Mouse (Mus musculus): Measurements from ENCODE around the gene 1810062G17Rik. TPM values are rescaled to one million over a fixed set of nuclear protein-coding genes. Genes with fewer than 3 reads are reported as not detected.
A peak's percentile ranks its signal among the peaks of the same experiment; 100 is the strongest.

1810062G17Rik gene
- total and polyA plus RNA-seq, 2 experiments from 2014 or later, result 0.91 TPM; not detected in 1

DNA sequence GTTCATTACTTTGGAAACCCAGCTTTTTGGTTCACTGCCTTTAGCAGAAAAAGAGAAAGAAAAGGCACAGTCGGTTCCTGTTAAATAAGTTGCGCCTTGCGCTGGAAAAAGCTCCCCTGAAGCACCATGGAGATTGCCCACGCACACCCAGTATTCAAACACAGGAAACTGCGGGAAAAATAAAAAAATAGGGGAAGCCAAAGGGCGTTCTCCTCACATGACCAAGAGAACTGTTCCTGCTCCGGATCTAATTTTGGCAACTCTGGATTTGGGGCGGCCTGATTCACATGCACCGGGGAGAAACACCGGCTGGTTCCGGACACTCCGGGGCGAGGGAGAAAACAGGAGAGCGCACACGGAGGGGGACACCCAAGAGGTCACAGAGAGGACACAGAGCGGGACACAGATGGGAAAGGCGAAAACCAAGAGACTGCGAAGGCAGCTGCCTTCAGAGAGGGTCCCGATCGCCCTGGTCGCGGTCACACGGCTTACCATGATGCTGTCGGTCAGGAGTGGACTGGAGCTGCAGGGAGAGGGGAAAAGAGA lies 726 bp upstream of the 1810062G17Rik start:
- H3K27me3 ChIP-seq (ENCODE audit: insufficient read depth, low read length), result no peaks in the 10 kb centered on the region
- DNase-seq (ENCODE audit: low spot score) (peak; percentile 23), ATAC-seq (no peak; the same call in 1 of the 2 replicates)
- TF ChIP-seq CTCF (IDR thresholded peaks at IDR 0.05; ENCODE audit: low read depth), result no peak
- WGBS, result 1% methylated on average over 24 of the region's 24 CpGs
- H3K9me3 ChIP-seq (ENCODE audit: low read length), result no peaks in the 10 kb centered on the region
- no peaks in the 10 kb centered on the region for H3K36me3 ChIP-seq (ENCODE audit: insufficient read depth, low read length)
- H3K27ac ChIP-seq, result peak overlapping the region; percentile 64; the same call in 1 of the 2 replicates
- peaks cover 5% of the 10 kb centered on the region; the same call in 1 of the 2 replicates for H3K4me1 ChIP-seq (ENCODE audit: insufficient read depth, low read length)
- peak overlapping the region; percentile 98 for H3K4me2 ChIP-seq (ENCODE audit: low read depth, low read length)
- H3K4me3 ChIP-seq (ENCODE audit: low read length), result peak overlapping the region; percentile 62
- H3K9ac ChIP-seq (replicated peaks; ENCODE audit: low read length), result peak overlapping the region; percentile 59

DNA sequence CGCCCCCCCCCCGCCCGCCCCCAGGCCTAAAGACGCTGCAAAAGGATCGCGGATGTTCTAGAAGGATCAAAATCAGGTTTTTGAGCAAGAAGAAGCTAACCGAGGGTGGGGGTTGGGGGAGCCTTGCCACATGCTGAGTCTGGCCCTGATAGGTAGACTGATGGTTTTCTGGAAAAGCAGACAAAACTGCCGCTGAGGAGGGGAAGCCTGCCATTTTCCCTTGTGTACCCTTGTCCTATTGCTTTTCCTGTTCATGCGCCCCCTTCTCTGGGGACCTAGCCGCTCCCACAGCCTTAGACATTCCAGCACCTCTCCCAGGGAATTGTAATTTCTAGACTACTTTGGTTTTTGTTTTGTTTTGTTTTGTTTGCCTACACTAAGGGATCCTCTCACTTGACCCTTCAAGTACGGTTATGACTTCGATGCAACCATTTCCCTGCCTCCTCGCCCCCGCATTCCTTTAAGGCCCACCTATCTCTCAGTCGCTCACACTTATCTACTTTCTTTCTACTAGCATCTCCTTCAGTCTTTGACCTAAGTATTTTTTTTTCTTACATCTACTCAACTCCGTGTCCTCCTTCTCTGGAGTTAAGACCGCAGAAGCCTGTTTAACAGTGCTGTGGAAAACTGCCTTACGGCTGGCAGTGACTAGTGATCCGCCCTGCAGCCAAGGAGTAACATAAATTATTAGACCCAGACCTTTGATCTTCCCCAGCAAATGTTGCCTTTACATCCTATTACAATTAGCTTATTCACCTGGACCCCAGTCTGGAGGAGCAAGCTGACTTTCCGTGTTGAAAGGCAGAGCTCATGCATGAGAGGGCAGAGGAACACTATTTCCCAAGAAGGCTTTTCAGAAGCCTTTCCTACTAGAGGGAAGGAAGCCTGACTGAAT lies 771 bp downstream of the 1810062G17Rik start:
- Histone ChIP-seq H3K4me1 (ENCODE audit: insufficient read depth, low read length) (peaks cover 5% of the 10 kb centered on the region; the same call in 1 of the 2 replicates), H3K4me3 (ENCODE audit: low read length) (peak overlapping the region; percentile 62), H3K9me3 (ENCODE audit: low read length) (no peaks in the 10 kb centered on the region), H3K9ac (replicated peaks; ENCODE audit: low read length) (peak overlapping the region; percentile 59), H3K27ac (peak overlapping the region; percentile 51), H3K27me3 (ENCODE audit: insufficient read depth, low read length) (no peaks in the 10 kb centered on the region), H3K4me2 (ENCODE audit: low read depth, low read length) (peak overlapping the region; percentile 98), H3K36me3 (ENCODE audit: insufficient read depth, low read length) (no peaks in the 10 kb centered on the region)
- DNase-seq (ENCODE audit: low spot score), result no peak
- no peak for TF ChIP-seq CTCF (IDR thresholded peaks at IDR 0.05; ENCODE audit: low read depth)
- ATAC-seq, result no peak
- 38% methylated on average over 20 of the region's 20 CpGs for WGBS

DNA sequence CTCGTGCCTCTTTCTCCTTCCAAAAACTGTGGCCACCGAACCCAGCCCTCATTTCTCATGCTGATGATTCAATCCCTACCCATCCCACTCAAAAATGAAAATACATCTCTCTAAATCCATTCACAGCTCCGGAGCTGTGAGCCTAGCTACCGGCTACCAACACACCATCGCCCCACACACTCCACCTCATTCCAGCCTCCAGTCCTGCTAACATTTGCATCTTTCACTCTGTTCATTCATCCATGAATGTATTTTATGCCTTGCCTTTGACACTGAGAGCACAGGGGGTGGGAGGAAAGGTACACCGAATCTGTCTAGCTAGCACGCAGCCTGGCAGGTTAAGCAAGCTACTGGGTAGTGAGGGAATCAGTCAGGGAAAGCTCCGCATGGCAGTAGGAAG lies 3.0 kb downstream of the 1810062G17Rik start:
- H3K36me3 ChIP-seq (ENCODE audit: insufficient read depth, low read length), result no peaks in the 10 kb centered on the region
- no peak for TF ChIP-seq CTCF (IDR thresholded peaks at IDR 0.05; ENCODE audit: low read depth)
- no peaks in the 10 kb centered on the region for H3K9me3 ChIP-seq (ENCODE audit: low read length)
- no peak overlapping the region for H3K27ac ChIP-seq
- H3K27me3 ChIP-seq (ENCODE audit: insufficient read depth, low read length), result no peaks in the 10 kb centered on the region
- DNase-seq (ENCODE audit: low spot score), result no peak
- no peak overlapping the region for H3K4me3 ChIP-seq (ENCODE audit: low read length)
- peaks cover 11% of the 10 kb centered on the region for H3K4me1 ChIP-seq (ENCODE audit: insufficient read depth, low read length)
- WGBS, result 66% methylated on average over 8 of the region's 8 CpGs
- H3K9ac ChIP-seq (replicated peaks; ENCODE audit: low read length), result no peak overlapping the region
- H3K4me2 ChIP-seq (ENCODE audit: low read depth, low read length), result no peak overlapping the region
- ATAC-seq, result no peak

DNA sequence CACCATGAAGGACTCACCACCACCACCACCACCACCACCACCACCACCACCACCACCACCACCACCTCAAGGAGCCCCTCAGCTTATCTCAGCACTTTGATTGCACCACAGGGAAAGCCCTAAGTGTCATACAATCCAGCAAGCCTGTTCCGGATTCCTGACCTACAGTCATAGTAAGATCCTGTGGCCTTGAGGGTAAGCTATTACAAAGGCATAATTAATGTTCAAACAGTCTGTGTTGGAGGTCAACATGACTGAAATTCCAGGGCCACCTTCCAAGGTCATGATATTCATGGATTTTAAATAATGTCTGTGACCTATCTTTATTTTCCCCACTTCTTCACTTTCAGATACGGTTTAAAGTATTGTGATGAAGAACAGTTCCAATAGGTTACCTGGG lies 4.7 kb downstream of the 1810062G17Rik start:
- Histone ChIP-seq H3K27ac (no peak overlapping the region), H3K9me3 (ENCODE audit: low read length) (no peaks in the 10 kb centered on the region), H3K4me1 (ENCODE audit: insufficient read depth, low read length) (peaks cover 11% of the 10 kb centered on the region), H3K27me3 (ENCODE audit: insufficient read depth, low read length) (no peaks in the 10 kb centered on the region), H3K9ac (replicated peaks; ENCODE audit: low read length) (no peak overlapping the region), H3K36me3 (ENCODE audit: insufficient read depth, low read length) (no peaks in the 10 kb centered on the region), H3K4me2 (ENCODE audit: low read depth, low read length) (no peak overlapping the region), H3K4me3 (ENCODE audit: low read length) (no peak overlapping the region)
- TF ChIP-seq CTCF (IDR thresholded peaks at IDR 0.05; ENCODE audit: low read depth), result no peak
- ATAC-seq (no peak), DNase-seq (ENCODE audit: low spot score) (no peak)
- WGBS, result 63% methylated on average over 2 of the region's 2 CpGs

DNA sequence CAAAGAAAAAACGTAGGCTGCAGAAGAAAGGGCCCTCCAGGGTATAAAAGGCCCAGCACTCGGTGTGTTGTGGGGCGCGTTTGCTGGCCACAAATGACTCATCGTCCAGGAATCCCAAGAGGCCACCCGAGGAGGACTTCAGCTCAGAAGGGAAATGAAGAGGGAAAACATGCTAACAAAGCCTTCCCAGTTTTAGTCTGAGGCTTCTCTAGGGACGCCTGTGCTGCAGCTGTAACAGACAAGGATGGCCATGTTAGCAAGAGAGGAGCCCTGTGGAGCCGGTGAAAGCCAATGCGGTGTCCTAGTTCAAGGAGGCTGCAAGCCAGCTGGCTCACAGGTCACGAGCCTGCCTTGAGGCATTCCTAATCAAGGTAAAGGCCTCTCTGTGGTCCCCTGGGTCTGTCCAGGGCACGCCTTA lies 6.0 kb downstream of the 1810062G17Rik start:
- Histone ChIP-seq H3K9me3 (ENCODE audit: low read length) (no peaks in the 10 kb centered on the region), H3K27ac (peak overlapping the region; percentile 63), H3K4me1 (ENCODE audit: insufficient read depth, low read length) (peaks cover 6% of the 10 kb centered on the region; the same call in 1 of the 2 replicates), H3K36me3 (ENCODE audit: insufficient read depth, low read length) (no peaks in the 10 kb centered on the region), H3K4me3 (ENCODE audit: low read length) (no peak overlapping the region), H3K27me3 (ENCODE audit: insufficient read depth, low read length) (no peaks in the 10 kb centered on the region), H3K4me2 (ENCODE audit: low read depth, low read length) (peak overlapping the region; percentile 31; the same call in 1 of the 2 replicates), H3K9ac (replicated peaks; ENCODE audit: low read length) (no peak overlapping the region)
- ATAC-seq, result peak; percentile 85
- no peak for TF ChIP-seq CTCF (IDR thresholded peaks at IDR 0.05; ENCODE audit: low read depth)
- WGBS, result 8% methylated on average over 11 of the region's 11 CpGs
- peak; percentile 65 for DNase-seq (ENCODE audit: low spot score)

DNA sequence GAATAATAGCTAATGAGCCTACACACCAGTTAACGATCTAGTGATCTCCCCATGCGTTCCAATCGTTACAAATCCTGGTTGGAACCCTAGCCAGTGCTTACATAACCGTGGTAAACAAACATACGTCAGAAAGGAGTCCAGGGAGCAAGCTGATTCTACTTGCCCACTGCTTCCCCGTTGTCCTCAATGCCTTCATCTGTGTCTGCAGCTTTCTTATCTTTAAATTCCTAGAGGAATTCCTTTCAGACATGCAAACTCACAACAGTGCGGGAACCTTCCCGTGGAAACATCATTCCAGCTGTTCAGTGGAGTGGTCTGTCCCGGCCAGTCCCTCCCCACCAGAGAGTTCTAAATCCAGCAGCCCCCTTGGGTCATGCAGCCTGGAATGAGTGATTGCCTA lies 7.2 kb downstream of the 1810062G17Rik start:
- no peak for TF ChIP-seq CTCF (IDR thresholded peaks at IDR 0.05; ENCODE audit: low read depth)
- Histone ChIP-seq H3K4me1 (ENCODE audit: insufficient read depth, low read length) (peaks cover 6% of the 10 kb centered on the region; the same call in 1 of the 2 replicates), H3K27me3 (ENCODE audit: insufficient read depth, low read length) (no peaks in the 10 kb centered on the region), H3K36me3 (ENCODE audit: insufficient read depth, low read length) (no peaks in the 10 kb centered on the region), H3K9ac (replicated peaks; ENCODE audit: low read length) (no peak overlapping the region), H3K27ac (no peak overlapping the region), H3K4me3 (ENCODE audit: low read length) (no peak overlapping the region), H3K9me3 (ENCODE audit: low read length) (no peaks in the 10 kb centered on the region), H3K4me2 (ENCODE audit: low read depth, low read length) (no peak overlapping the region)
- DNase-seq (ENCODE audit: low spot score) (no peak), ATAC-seq (no peak)
- WGBS, result 54% methylated on average over 9 of the region's 9 CpGs

Data from hindbrain, postnatal 0 days (tissue).